Mouse (Mus musculus) stomach, postnatal 0 days (tissue): ENCODE data around the gene Kat8.

Experiments used
- CTCF ChIP-seq: IDR thresholded peaks from 2 replicates; pipeline ENCODE4 v1.5.1; 2016; ENCODE audit warnings: antibody characterized with exemption, low read depth, mild to moderate bottlenecking, moderate library complexity
- EP300 ChIP-seq: optimal IDR thresholded peaks from 2 replicates; pipeline ENCODE3; 2016; ENCODE audit warnings: antibody characterized with exemption

GRCm38 (mm10) chr7:127903971-127904796, 8.1 kb upstream of the Kat8 start, which contains the start of gene Bckdk:
- TF ChIP-seq CTCF, result peak; percentile 32; the same call in 1 of the 2 replicates
- TF ChIP-seq EP300, result no peak
